Mouse (Mus musculus) CH12.LX (cell line): Measurements from ENCODE around the gene Cacnb2. TPM values are rescaled to one million over a fixed set of nuclear protein-coding genes. Genes with fewer than 3 reads are reported as not detected.

Source experiments
- DNase-seq: peaks from one replicate; pipeline ENCODE4 v3.0.0-alpha.2; 2013; ENCODE audit errors: extremely low read depth
- H3K27ac ChIP-seq: 2 replicates; pipeline ENCODE4 v1.5.1; 2012; ENCODE audit warnings: low read depth, mild to moderate bottlenecking, control low read depth, moderate library complexity; ENCODE audit not compliant: insufficient read depth
- H3K27me3 ChIP-seq: replicated peaks from 2 replicates; pipeline ENCODE3; 2012; ENCODE audit warnings: inconsistent platforms
- H3K36me3 ChIP-seq, 2 experiments: replicated peaks in 1 of 2; 2 replicates each; pipeline versions ENCODE3 to v1.6.1; 2012; ENCODE audit warnings: inconsistent platforms in 1 of 2, low read length in 1 of 2, mild to moderate bottlenecking in 1 of 2, mixed read lengths in 1 of 2, moderate library complexity in 1 of 2; ENCODE audit not compliant: control insufficient read depth in 1 of 2, insufficient read depth in 1 of 2
- H3K4me1 ChIP-seq, 2 experiments: 2 replicates each; pipeline ENCODE4 v1.6.1; 2012; ENCODE audit warnings: inconsistent platforms in 1 of 2, moderate library complexity in 1 of 2; ENCODE audit not compliant: insufficient read depth in 2 of 2, control insufficient read depth in 1 of 2
- H3K4me2 ChIP-seq: 2 replicates; pipeline ENCODE4 v1.6.1; 2012; ENCODE audit warnings: low read depth, mild to moderate bottlenecking, control low read depth; ENCODE audit not compliant: poor library complexity, insufficient read depth, severe bottlenecking
- H3K4me3 ChIP-seq, 3 experiments: fragments of 150-350 bp in 1 of 3; sonication (generic) in 1 of 3; replicated peaks in 1 of 3; 2 replicates each; pipeline versions ENCODE3 to v1.5.1; 2011 to 2012; ENCODE audit warnings: low read depth in 2 of 3, low read length in 2 of 3, mild to moderate bottlenecking in 2 of 3, moderate library complexity in 2 of 3, control low read depth in 1 of 3, improper control_type of control experiment in 1 of 3, inconsistent platforms in 1 of 3, mixed read lengths in 1 of 3; ENCODE audit not compliant: poor library complexity in 1 of 3
- H3K79me2 ChIP-seq: replicated peaks from 2 replicates; pipeline ENCODE4 v1.6.1; 2012; ENCODE audit warnings: mild to moderate bottlenecking, moderate library complexity; ENCODE audit not compliant: control insufficient read depth, poor library complexity, insufficient read depth, severe bottlenecking; ENCODE audit errors: extremely low read depth
- H3K9ac ChIP-seq: 2 replicates; pipeline ENCODE4 v1.6.1; 2012; ENCODE audit warnings: low read depth, mild to moderate bottlenecking, control low read depth, moderate library complexity; ENCODE audit not compliant: insufficient read depth
- H3K9me3 ChIP-seq: replicated peaks from 2 replicates; pipeline ENCODE3; 2012; ENCODE audit warnings: low read length, inconsistent platforms, mixed read lengths
- BHLHE40 ChIP-seq: IDR thresholded peaks from 2 replicates; pipeline ENCODE4 v1.6.1; 2011; ENCODE audit warnings: mild to moderate bottlenecking, low read depth, low read length, improper control_type of control experiment
- GABPA ChIP-seq: IDR thresholded peaks from 2 replicates; pipeline ENCODE4 v1.6.1; 2012; ENCODE audit warnings: low read depth, low read length, improper control_type of control experiment, inconsistent platforms; ENCODE audit not compliant: insufficient replicate concordance
- HCFC1 ChIP-seq: IDR thresholded peaks from 2 replicates; pipeline ENCODE4 v1.6.1; 2012; ENCODE audit warnings: low read depth, mild to moderate bottlenecking, inconsistent platforms, low read length, improper control_type of control experiment
- POLR2A ChIP-seq: IDR thresholded peaks from 2 replicates; pipeline ENCODE4 v1.6.1; 2011; ENCODE audit warnings: low read depth, mild to moderate bottlenecking, improper control_type of control experiment, low read length
- POLR2AphosphoS2 ChIP-seq: IDR thresholded peaks from 2 replicates; pipeline ENCODE4 v1.6.1; 2011; ENCODE audit warnings: low read depth, low read length, improper control_type of control experiment
- RAD21 ChIP-seq: IDR thresholded peaks from 2 replicates; pipeline ENCODE4 v1.6.1; 2011; ENCODE audit warnings: low read depth, mild to moderate bottlenecking, low read length, improper control_type of control experiment, moderate library complexity
- SIN3A ChIP-seq: IDR thresholded peaks from 2 replicates; pipeline ENCODE4 v1.6.1; 2012; ENCODE audit warnings: low read length, improper control_type of control experiment, inconsistent platforms
- TCF12 ChIP-seq: IDR thresholded peaks from 2 replicates; pipeline ENCODE4 v1.6.1; 2014; ENCODE audit warnings: low read depth, mild to moderate bottlenecking, inconsistent platforms, low read length, improper control_type of control experiment
- UBTF ChIP-seq: IDR thresholded peaks from 2 replicates; pipeline ENCODE4 v1.6.1; 2012; ENCODE audit warnings: low read depth, mild to moderate bottlenecking, inconsistent platforms, low read length, improper control_type of control experiment, moderate library complexity
- USF1 ChIP-seq: IDR thresholded peaks from 2 replicates; pipeline ENCODE4 v1.6.1; 2014; ENCODE audit warnings: low read depth, mild to moderate bottlenecking, inconsistent platforms, low read length, improper control_type of control experiment
- ZC3H11A ChIP-seq: IDR thresholded peaks from 2 replicates; pipeline ENCODE4 v1.6.1; 2012; ENCODE audit warnings: low read depth, mild to moderate bottlenecking, inconsistent platforms, low read length, improper control_type of control experiment
- ZNF384 ChIP-seq: IDR thresholded peaks from 2 replicates; pipeline ENCODE4 v1.6.1; 2012; ENCODE audit warnings: low read depth, low read length, improper control_type of control experiment, inconsistent platforms
- dilution Hi-C: fragments of 300-500 bp; cut with MboI; formaldehyde crosslinking; loops from 2 replicates; pipeline ENCODE4 v1.14.3; 2020; ENCODE audit warnings: low sequenced_read_pairs; ENCODE audit not compliant: extremely low pct_unique_long_range_greater_than_20kb, extremely low pct_ligation_motif_present
- in situ Hi-C: fragments of 300-500 bp; cut with MboI; formaldehyde crosslinking; loops from 3 replicates; pipeline ENCODE4 v1.14.3; 2019; ENCODE audit warnings: low sequenced_read_pairs, low pct_ligation_motif_present, low pct_unique_long_range_greater_than_20kb, mixed read lengths
- polyA plus RNA-seq: library from polyadenylated mRNA; unstranded; fragments of >175 nt; gene quantifications from 2 replicates; pipeline ENCODE4 v1.2.1, GENCODE M21; 2012; ENCODE audit warnings: low read depth; ENCODE audit not compliant: insufficient read length
- total RNA-seq, 2 experiments: library from RNA; depleted of rRNA; stranded (reverse); fragments of 300-350 nt in 1 of 2; fragments of >200 nt in 1 of 2; gene quantifications; 2 replicates each; pipeline ENCODE4 v1.2.3; 2012 to 2014

Gene Cacnb2
- total and polyA plus RNA-seq, 3 experiments = 0.42 to 2.8 (median 0.93) TPM

DNA sequence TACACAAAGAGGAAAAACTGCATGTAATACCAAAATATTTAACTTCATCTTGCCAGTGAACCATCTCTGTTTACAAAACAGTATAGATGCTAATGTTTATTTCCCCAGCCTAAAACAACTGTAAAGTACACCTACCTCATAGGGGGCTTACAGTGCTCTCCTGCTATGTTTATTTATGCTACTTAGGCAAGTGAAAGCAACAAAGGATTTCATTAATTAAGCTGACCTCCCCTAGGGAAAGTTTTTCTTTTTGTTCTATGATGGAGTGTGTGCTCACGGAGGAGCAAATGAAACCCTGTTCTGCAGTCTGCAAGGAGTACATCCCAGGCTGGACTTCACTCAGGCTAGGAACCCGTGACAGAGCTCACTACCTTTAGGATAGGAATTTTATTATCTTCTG lies 272.2 kb downstream of the Cacnb2 start:
- Histone ChIP-seq H3K27me3 (no peaks in the 10 kb centered on the region), H3K4me1 (no peaks in the 10 kb centered on the region), H3K4me2 (no peak overlapping the region), H3K9me3 (no peaks in the 10 kb centered on the region), H3K79me2 (no peaks in the 10 kb centered on the region), H3K4me3 (no peak overlapping the region), H3K27ac (no peak overlapping the region), H3K36me3 (no peaks in the 10 kb centered on the region), H3K9ac (no peak overlapping the region)
- in situ Hi-C loops (no loop called here), dilution Hi-C loops (no loop called here)
- no peak for TF ChIP-seq HCFC1
- no peak for TF ChIP-seq ZNF384
- no peak for TF ChIP-seq TCF12
- no peak for TF ChIP-seq POLR2A
- no peak for TF ChIP-seq BHLHE40
- no peak for TF ChIP-seq GABPA
- TF ChIP-seq UBTF = no peak
- no peak for DNase-seq

DNA sequence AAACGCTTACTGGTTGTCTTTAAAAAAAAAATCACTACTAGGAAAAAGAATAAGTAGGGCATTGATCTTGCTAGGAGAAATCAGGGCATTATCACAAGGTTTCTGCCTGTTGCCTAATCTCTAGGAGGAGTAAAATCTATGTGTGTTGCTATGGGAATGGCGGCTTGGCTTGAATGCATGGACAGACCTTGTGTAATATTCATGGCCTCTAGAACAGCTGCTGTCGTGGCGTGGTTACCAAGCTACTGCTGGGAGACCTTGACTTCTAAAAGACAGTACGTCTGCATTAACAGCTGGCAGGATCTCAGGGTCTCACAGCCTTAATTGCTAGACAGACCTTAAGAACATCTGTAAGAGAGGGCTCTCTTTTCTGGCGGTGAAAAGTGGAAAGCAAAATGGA lies 272.7 kb downstream of the Cacnb2 start:
- no peaks in the 10 kb centered on the region for H3K4me1 ChIP-seq
- H3K79me2 ChIP-seq = no peaks in the 10 kb centered on the region
- no peaks in the 10 kb centered on the region for H3K27me3 ChIP-seq
- TF ChIP-seq ZC3H11A = no peak
- no peak for TF ChIP-seq GABPA
- no peak for TF ChIP-seq USF1
- TF ChIP-seq SIN3A = no peak
- no peak for TF ChIP-seq RAD21
- no peaks in the 10 kb centered on the region for H3K36me3 ChIP-seq
- H3K9me3 ChIP-seq = no peaks in the 10 kb centered on the region
- no peak overlapping the region for H3K4me3 ChIP-seq
- dilution Hi-C loops (no loop called here), in situ Hi-C loops (no loop called here)
- DNase-seq = no peak
- H3K27ac ChIP-seq = no peak overlapping the region
- H3K9ac ChIP-seq = no peak overlapping the region
- H3K4me2 ChIP-seq = no peak overlapping the region

DNA sequence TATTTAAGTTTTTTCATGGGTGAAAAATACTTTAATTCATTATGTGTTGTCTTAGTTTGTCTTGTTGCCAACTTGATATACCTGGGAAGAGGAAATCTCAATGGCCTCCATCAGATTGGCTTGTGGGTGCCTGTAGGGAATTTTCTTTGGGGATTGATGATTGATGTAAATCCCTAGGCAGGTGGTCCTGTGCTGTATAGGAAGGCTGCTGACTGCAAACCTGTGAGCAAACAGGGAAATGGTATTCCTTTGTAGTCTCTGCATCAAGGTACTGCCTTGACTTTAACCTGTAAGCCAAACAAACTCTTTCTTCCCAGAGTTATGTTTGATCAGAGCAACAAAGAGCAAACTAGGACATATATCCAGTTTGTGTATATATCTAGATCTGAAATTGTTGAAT lies 276.1 kb downstream of the Cacnb2 start:
- in situ Hi-C loops = no loop called here
- DNase-seq = no peak
- H3K36me3 ChIP-seq = no peaks in the 10 kb centered on the region
- no peak overlapping the region for H3K9ac ChIP-seq
- no peak for TF ChIP-seq POLR2AphosphoS2
- H3K4me1 ChIP-seq = no peaks in the 10 kb centered on the region
- H3K79me2 ChIP-seq = no peaks in the 10 kb centered on the region
- H3K27me3 ChIP-seq = no peaks in the 10 kb centered on the region
- H3K4me2 ChIP-seq = no peak overlapping the region
- no peak overlapping the region for H3K4me3 ChIP-seq
- H3K27ac ChIP-seq = no peak overlapping the region
- dilution Hi-C loops = no loop called here
- no peaks in the 10 kb centered on the region for H3K9me3 ChIP-seq
